Mouse (Mus musculus) stomach, embryonic 16.5 days (tissue): Measurements from ENCODE around the gene Edn2. TPM values are rescaled to one million over a fixed set of nuclear protein-coding genes. Genes with fewer than 3 reads are reported as not detected.
A peak's percentile ranks its signal among the peaks of the same experiment; 100 is the strongest.

ENCODE experiments used
- ATAC-seq: fragments of 200-750 bp; cut with Nextera tagmentation; 2 replicates; pipeline ENCODE4 v1.8.0; 2017; ENCODE audit warnings: moderate number of reproducible peaks, moderate TSS enrichment; ENCODE audit not compliant: insufficient read depth, low FRiP score
- H3K27ac ChIP-seq: fragments of 300-500 bp; sonication (generic); 2 replicates; pipeline ENCODE4 v1.5.1; 2014; ENCODE audit warnings: low read length
- H3K27me3 ChIP-seq: fragments of 300-500 bp; sonication (generic); 2 replicates; pipeline ENCODE4 v1.6.1; 2014; ENCODE audit warnings: low read length, control low read depth, mixed read lengths; ENCODE audit not compliant: control insufficient read depth, insufficient read depth
- H3K36me3 ChIP-seq: fragments of 300-500 bp; sonication (generic); 2 replicates; pipeline ENCODE4 v1.6.1; 2014; ENCODE audit warnings: low read length; ENCODE audit not compliant: control insufficient read depth, insufficient read depth
- H3K4me1 ChIP-seq: fragments of 300-500 bp; sonication (generic); 2 replicates; pipeline ENCODE4 v1.6.1; 2014; ENCODE audit warnings: low read length, control low read depth, mixed read lengths; ENCODE audit not compliant: control insufficient read depth, insufficient read depth
- H3K4me2 ChIP-seq: fragments of 300-500 bp; sonication (generic); 2 replicates; pipeline ENCODE4 v1.6.1; 2014; ENCODE audit warnings: low read depth, low read length, mixed read lengths
- H3K4me3 ChIP-seq: fragments of 300-500 bp; sonication (generic); replicated peaks from 2 replicates; pipeline ENCODE4 v1.5.1; 2014; ENCODE audit warnings: mild to moderate bottlenecking, low read length
- H3K9ac ChIP-seq: fragments of 300-500 bp; sonication (generic); 2 replicates; pipeline ENCODE4 v1.6.1; 2014; ENCODE audit warnings: low read length
- H3K9me3 ChIP-seq: fragments of 300-500 bp; sonication (generic); replicated peaks from 2 replicates; pipeline ENCODE4 v1.6.1; 2016; ENCODE audit warnings: low read length, control low read depth; ENCODE audit not compliant: control insufficient read depth
- WGBS: fragments of 180-500 bp; shearing (Covaris S2); extraction: QIAGEN DNeasy Blood & Tissue Kit; methylation state at CpG from one replicate; pipeline ENCODE4 v1.1.7; 2014; 5-methylcytosine and 5-hydroxymethylcytosine counted together
- polyA plus RNA-seq: library from polyadenylated mRNA; unstranded; fragments of >200 nt; fragmentation: Nextera tagmentation; extraction: Ambion mirVana; gene quantifications from 2 replicates; pipeline ENCODE4 v1.2.1, GENCODE M21; 2015

The Edn2 gene
- polyA plus RNA-seq, 1 experiment from 2014 or later = 4.0 TPM

GRCm38 (mm10) chr4:120168346-120168745 lies 7.3 kb downstream of the Edn2 start:
- Histone ChIP-seq H3K4me1 (peaks cover 15% of the 10 kb centered on the region), H3K9me3 (no peaks in the 10 kb centered on the region), H3K27me3 (no peaks in the 10 kb centered on the region), H3K4me3 (no peak overlapping the region), H3K4me2 (no peak overlapping the region), H3K9ac (no peak overlapping the region), H3K36me3 (no peaks in the 10 kb centered on the region), H3K27ac (no peak overlapping the region)
- 83% methylated on average over 4 of the region's 4 CpGs for WGBS
- ATAC-seq = no peak

GRCm38 (mm10) chr4:120170387-120170936 lies 9.5 kb downstream of the Edn2 start:
- no peak overlapping the region for H3K4me3 ChIP-seq
- no peaks in the 10 kb centered on the region for H3K9me3 ChIP-seq
- H3K27ac ChIP-seq = no peak overlapping the region
- no peak overlapping the region for H3K4me2 ChIP-seq
- H3K9ac ChIP-seq = no peak overlapping the region
- ATAC-seq = no peak
- WGBS = 48% methylated on average over 9 of the region's 9 CpGs
- H3K27me3 ChIP-seq = no peaks in the 10 kb centered on the region
- H3K4me1 ChIP-seq = peaks cover 10% of the 10 kb centered on the region
- no peaks in the 10 kb centered on the region for H3K36me3 ChIP-seq

- H3K4me1 ChIP-seq = peaks cover 10% of the 10 kb centered on the region
- no peak overlapping the region for H3K9ac ChIP-seq
- no peaks in the 10 kb centered on the region for H3K9me3 ChIP-seq
- H3K36me3 ChIP-seq = no peaks in the 10 kb centered on the region
- H3K27ac ChIP-seq = 0 out of 2 replicates have a peak overlapping the region, but pooled peaks have one; percentile 10
- H3K27me3 ChIP-seq = no peaks in the 10 kb centered on the region
- no peak overlapping the region for H3K4me3 ChIP-seq
- WGBS = 10% methylated on average over 7 of the region's 7 CpGs
- ATAC-seq = peak; percentile 69
- no peak overlapping the region for H3K4me2 ChIP-seq
These were observed 11.2 kb downstream of the Edn2 start for GRCm38 (mm10) chr4:120172050-120172684.

GRCm38 (mm10) chr4:120179123-120179522 lies 18.1 kb downstream of the Edn2 start:
- Histone ChIP-seq H3K4me3 (no peak overlapping the region), H3K4me2 (no peak overlapping the region), H3K36me3 (no peaks in the 10 kb centered on the region), H3K27ac (no peak overlapping the region), H3K4me1 (no peaks in the 10 kb centered on the region), H3K27me3 (no peaks in the 10 kb centered on the region), H3K9me3 (no peaks in the 10 kb centered on the region), H3K9ac (no peak overlapping the region)
- no peak for ATAC-seq
- 68% methylated on average over 4 of the region's 4 CpGs for WGBS

- Histone ChIP-seq H3K9ac (no peak overlapping the region), H3K4me1 (no peaks in the 10 kb centered on the region), H3K36me3 (no peaks in the 10 kb centered on the region), H3K4me3 (no peak overlapping the region), H3K9me3 (no peaks in the 10 kb centered on the region), H3K4me2 (no peak overlapping the region), H3K27ac (no peak overlapping the region), H3K27me3 (no peaks in the 10 kb centered on the region)
- no peak for ATAC-seq
These were observed 19.5 kb downstream of the Edn2 start for GRCm38 (mm10) chr4:120180535-120180934.

GRCm38 (mm10) chr4:120184374-120184991 lies 23.5 kb downstream of the Edn2 start:
- H3K4me1 ChIP-seq = no peaks in the 10 kb centered on the region
- H3K27ac ChIP-seq = no peak overlapping the region
- WGBS = 21% methylated on average over 5 of the region's 5 CpGs
- no peaks in the 10 kb centered on the region for H3K9me3 ChIP-seq
- H3K27me3 ChIP-seq = no peaks in the 10 kb centered on the region
- H3K36me3 ChIP-seq = no peaks in the 10 kb centered on the region
- ATAC-seq = no peak
- H3K9ac ChIP-seq = no peak overlapping the region
- H3K4me3 ChIP-seq = no peak overlapping the region
- H3K4me2 ChIP-seq = no peak overlapping the region

GRCm38 (mm10) chr4:120186441-120186840 lies 25.4 kb downstream of the Edn2 start:
- H3K4me3 ChIP-seq = no peak overlapping the region
- H3K36me3 ChIP-seq = no peaks in the 10 kb centered on the region
- H3K4me2 ChIP-seq = no peak overlapping the region
- no peaks in the 10 kb centered on the region for H3K9me3 ChIP-seq
- WGBS = 78% methylated on average over 1 of the region's 1 CpGs
- H3K9ac ChIP-seq = no peak overlapping the region
- no peak overlapping the region for H3K27ac ChIP-seq
- no peaks in the 10 kb centered on the region for H3K4me1 ChIP-seq
- no peak for ATAC-seq
- no peaks in the 10 kb centered on the region for H3K27me3 ChIP-seq

- H3K9ac ChIP-seq = no peak overlapping the region
- H3K4me3 ChIP-seq = no peak overlapping the region
- H3K9me3 ChIP-seq = no peaks in the 10 kb centered on the region
- H3K4me2 ChIP-seq = no peak overlapping the region
- no peak overlapping the region for H3K27ac ChIP-seq
- H3K27me3 ChIP-seq = no peaks in the 10 kb centered on the region
- WGBS = 4% methylated on average over 4 of the region's 4 CpGs
- H3K4me1 ChIP-seq = peaks cover 2% of the 10 kb centered on the region
- no peak for ATAC-seq
- H3K36me3 ChIP-seq = no peaks in the 10 kb centered on the region
These were observed 25.9 kb downstream of the Edn2 start for GRCm38 (mm10) chr4:120186934-120187333.

GRCm38 (mm10) chr4:120188204-120188603 lies 27.2 kb downstream of the Edn2 start:
- H3K4me3 ChIP-seq = no peak overlapping the region
- no peak overlapping the region for H3K9ac ChIP-seq
- 87% methylated on average over 6 of the region's 6 CpGs for WGBS
- ATAC-seq = no peak
- H3K9me3 ChIP-seq = no peaks in the 10 kb centered on the region
- no peaks in the 10 kb centered on the region for H3K36me3 ChIP-seq
- no peaks in the 10 kb centered on the region for H3K27me3 ChIP-seq
- no peak overlapping the region for H3K4me2 ChIP-seq
- H3K4me1 ChIP-seq = peaks cover 7% of the 10 kb centered on the region
- H3K27ac ChIP-seq = no peak overlapping the region
